In the genomic region with DNA sequence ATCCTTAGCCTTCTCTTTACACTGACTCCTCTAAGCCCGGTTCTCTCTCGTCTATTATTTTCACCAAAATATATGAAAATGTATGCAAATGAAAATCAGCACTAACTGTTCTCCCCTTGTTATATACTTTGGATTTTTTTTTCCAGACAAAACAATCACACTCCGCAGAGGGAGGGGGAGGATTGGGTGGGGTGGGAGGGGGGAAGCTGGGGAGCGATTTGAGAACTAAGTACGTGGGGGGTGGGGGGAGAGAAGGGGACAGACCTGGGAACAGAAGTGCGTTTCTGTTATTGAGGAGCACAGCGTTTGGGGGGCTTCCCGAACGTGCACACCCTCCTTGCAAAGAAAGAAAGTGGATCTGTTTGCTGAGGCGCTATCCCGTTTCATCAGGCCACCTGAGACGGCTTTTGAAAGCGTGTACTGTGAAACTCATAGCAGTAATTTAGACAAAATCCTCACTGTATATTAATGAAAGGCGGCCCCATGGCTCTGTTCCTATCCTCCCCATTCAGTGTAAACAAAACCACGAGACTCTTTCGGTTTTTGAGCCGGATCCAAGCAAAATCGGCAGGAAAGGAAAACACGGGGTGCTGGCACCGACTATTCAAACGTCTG, we compare ENCODE assay signal across 9 mouse cellular contexts. TPM values are rescaled to one million over a fixed set of nuclear protein-coding genes. Genes with fewer than 3 reads are reported as not detected.
DNase-seq lines count a peak whose midpoint lies in the region; ATAC-seq lines count a peak whose summit lies in the region.
"Had no signal": no experiment of that assay in that cellular context is flagged by ENCODE, and none has a peak within 500 bp of the region (broad histone marks: within the 10 kb centered on the region; RNA-seq: fewer than 3 reads in every experiment).

No protein-coding gene starts in this region.

- intact Hi-C loops in heart, postnatal 25 days (cut with DNase I), result loop anchor here (5.0 kb wide), 4 partner anchors 156 to 1541 kb away; no protein-coding TSS in a partner anchor
- intact Hi-C loops in gastrocnemius, postnatal 14 days (cut with DNase I; ENCODE audit: low total_unique reads), result no loop called here

- WGBS in heart, embryonic 13.5 days, result under 1% methylated on average over 21 of the region's 21 CpGs
- WGBS in limb, embryonic 12.5 days, result under 1% methylated on average over 21 of the region's 21 CpGs

- H3K27ac ChIP-seq in heart, embryonic 13.5 days (replicated peaks), result no peak overlapping the region
- H3K27ac ChIP-seq in limb, embryonic 12.5 days, result no peak overlapping the region

- DNase-seq in heart, postnatal 25 days (ENCODE audit: low spot score), result no peak
- DNase-seq in right cerebral cortex, postnatal 10 days (ENCODE audit: low spot score in 2 of 2), result peak; percentile 74 to 76
- no peak for DNase-seq in right cerebral cortex, adult 18-20 months
- DNase-seq in urinary bladder, adult 18-20 months (ENCODE audit: low spot score in 2 of 2), result no peak
- DNase-seq in gastrocnemius, postnatal 14 days, result no peak
- no peak for DNase-seq in cerebellum, adult 11-12 months

- peaks cover 41% of the 10 kb centered on the region for H3K4me1 ChIP-seq in heart, embryonic 13.5 days
- peaks cover 34% of the 10 kb centered on the region for H3K4me1 ChIP-seq in limb, embryonic 12.5 days (replicated peaks)

- H3K27me3 ChIP-seq in heart, embryonic 13.5 days (replicated peaks), result peaks cover 96% of the 10 kb centered on the region
- H3K27me3 ChIP-seq in limb, embryonic 12.5 days, result peaks cover 89% of the 10 kb centered on the region

- H3K4me3 ChIP-seq in heart, embryonic 13.5 days, result peak overlapping the region; percentile 58
- H3K4me3 ChIP-seq in limb, embryonic 12.5 days (replicated peaks), result peak overlapping the region; percentile 52

- peak overlapping the region; percentile 91 for H3K4me2 ChIP-seq in heart, embryonic 13.5 days
- peak overlapping the region; percentile 79 for H3K4me2 ChIP-seq in limb, embryonic 12.5 days

- ATAC-seq in heart, embryonic 13.5 days (ENCODE audit: extremely low read depth, insufficient number of reproducible peaks, low FRiP score, low TSS enrichment), result no peak
- no peak for ATAC-seq in limb, embryonic 12.5 days (ENCODE audit: insufficient number of reproducible peaks, insufficient read depth, low FRiP score, low TSS enrichment, low read depth)

- no peaks in the 10 kb centered on the region for H3K9me3 ChIP-seq in heart, embryonic 13.5 days
- H3K9me3 ChIP-seq in limb, embryonic 12.5 days, result no peaks in the 10 kb centered on the region

- H3K36me3 ChIP-seq in heart, embryonic 13.5 days, result no peaks in the 10 kb centered on the region
- H3K36me3 ChIP-seq in limb, embryonic 12.5 days, result no peaks in the 10 kb centered on the region

- no peak overlapping the region for H3K9ac ChIP-seq in heart, embryonic 13.5 days
- no peak overlapping the region for H3K9ac ChIP-seq in limb, embryonic 12.5 days (replicated peaks)

RNA-seq across cellular contexts. Expression of gene Pou3f3, which starts 2.4 kb away (rescaled TPM):
- 0.03 and 0.08 TPM in 2 replicates for polyA plus RNA-seq in heart, embryonic 13.5 days (2015; fragmentation: Nextera tagmentation; extraction: Ambion mirVana)
- total RNA-seq in heart, postnatal 25 days (2021), result under 1 TPM in 1 of 2 experiments, not detected in 1; 0.03 TPM
- polyA plus RNA-seq in limb, embryonic 12.5 days (2016; fragmentation: Nextera tagmentation; extraction: Ambion mirVana), result 0.50 and 0.93 TPM in 2 replicates
- total RNA-seq in gastrocnemius, postnatal 14 days (2021), result not detected
- polyA plus RNA-seq: large intestine, adult 2 months had no signal

Comparison
In these comparisons a context has a peak if more than half of its experiments do, and no peak if none do; other contexts are left out.
1. DNase-seq: peak in right cerebral cortex, postnatal 10 days (2 of 2); none in heart, postnatal 25 days (single experiment), right cerebral cortex, adult 18-20 months (single experiment), urinary bladder, adult 18-20 months (0 of 2), gastrocnemius, postnatal 14 days (single experiment) and cerebellum, adult 11-12 months (single experiment).